Mouse (Mus musculus): ENCODE results near the gene Ranbp10.

DNA sequence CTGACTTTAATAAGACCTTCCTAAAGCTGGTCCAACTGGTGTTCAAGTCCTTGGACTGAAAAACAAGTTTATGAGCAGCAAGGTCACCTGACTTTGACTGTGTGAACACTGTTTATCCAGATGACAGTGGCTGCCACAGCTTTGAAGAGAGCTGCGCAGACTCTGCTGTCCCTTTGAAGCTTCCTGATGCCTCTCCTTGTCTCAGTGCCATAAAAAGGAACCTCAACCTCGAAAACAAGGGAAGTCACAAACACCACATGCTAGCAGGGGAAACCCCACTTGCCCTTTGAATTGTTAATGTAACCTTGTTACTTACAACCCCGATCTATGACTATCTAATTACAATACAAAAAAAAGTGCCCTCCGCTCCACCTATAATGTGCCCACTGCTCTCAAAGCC, 1.6 kb downstream of the Ranbp10 start:
- TF ChIP-seq CTCF (IDR thresholded peaks at IDR 0.05; ENCODE audit: low read depth) (no peak), EP300 (optimal IDR thresholded peaks at IDR 0.05) (no peak)
